Mouse (Mus musculus): ENCODE results near the gene Btbd3.

The Btbd3 gene

DNA sequence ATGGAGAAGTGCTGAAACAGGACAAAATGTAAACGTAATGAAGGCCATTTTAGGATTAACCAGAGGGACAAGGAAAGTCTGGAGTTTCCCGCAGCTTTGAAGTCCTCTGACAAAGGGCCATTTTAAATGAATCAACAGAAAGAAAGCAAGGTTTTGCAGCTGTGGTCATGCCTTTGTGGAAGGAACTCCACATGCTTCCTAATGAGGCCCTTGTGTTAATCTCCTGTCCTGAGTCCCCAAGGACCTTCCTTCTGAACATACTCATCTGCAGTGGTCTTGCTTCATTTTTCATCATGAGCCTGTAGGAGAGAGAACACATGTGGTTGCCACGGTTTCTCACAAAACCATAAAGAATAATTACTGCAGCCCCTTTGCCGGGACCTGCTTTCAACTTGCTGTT, 275.6 kb downstream of the Btbd3 start:
- CTCF ChIA-PET, result no interaction called here

DNA sequence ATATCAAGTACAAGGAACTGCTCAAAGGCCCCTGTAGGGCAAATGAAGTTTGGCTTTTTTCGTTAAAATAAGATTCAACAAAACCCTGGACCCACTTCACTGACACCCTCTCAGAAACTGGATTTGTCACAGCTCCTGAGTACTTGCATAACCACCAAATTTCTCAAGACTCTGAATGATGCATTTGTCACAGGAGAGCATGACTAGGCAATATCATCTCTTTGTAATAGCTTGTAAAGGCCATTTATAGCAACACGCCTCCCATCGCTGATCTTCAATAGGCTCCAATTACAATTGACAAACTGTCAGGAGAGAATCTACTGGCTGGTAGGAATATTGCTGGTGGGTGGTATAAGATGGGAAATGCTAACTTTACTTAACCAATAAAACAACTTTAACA, 283.3 kb downstream of the Btbd3 start:
- CTCF ChIA-PET, result no interaction called here

DNA sequence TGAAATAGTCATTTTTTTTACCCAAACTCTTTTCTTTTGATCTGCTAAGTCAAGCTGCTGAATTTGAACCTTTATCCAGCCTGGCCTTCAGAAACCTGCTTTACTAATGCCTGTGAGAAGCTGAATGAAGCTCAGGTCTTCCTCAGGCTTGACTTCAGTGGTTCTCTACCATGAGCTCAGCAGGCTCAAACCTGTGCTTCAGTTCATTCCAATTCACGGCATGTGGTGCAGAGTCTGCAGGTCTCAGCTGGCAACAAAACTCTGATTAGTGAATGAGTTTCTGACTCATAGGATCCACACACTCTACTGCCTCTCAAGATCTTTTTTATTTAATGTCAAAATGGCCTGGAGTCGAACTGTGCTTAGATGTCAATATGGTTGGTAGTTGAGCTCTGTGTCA, 292.6 kb downstream of the Btbd3 start:
- CTCF ChIA-PET, result no interaction called here

DNA sequence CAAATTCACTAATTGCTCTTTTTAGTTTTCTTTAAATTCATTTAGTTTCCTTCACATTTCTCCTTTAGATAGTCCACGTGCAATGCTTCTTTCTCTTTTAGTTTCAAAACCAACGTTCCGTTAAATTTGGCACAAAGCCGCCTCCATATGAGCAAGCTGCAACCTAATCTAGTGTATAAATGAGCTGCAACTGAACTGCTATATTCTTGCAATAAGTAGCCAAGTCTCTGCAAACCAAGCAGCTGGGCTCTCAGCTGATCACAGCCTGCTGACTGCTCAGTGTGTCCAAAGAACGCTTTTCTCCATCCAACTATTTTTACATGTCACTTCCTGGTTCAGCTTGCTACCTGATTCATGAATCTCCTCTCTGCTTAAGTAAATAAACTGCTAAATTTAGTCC, 295.2 kb downstream of the Btbd3 start:
- CTCF ChIA-PET, result no interaction called here

DNA sequence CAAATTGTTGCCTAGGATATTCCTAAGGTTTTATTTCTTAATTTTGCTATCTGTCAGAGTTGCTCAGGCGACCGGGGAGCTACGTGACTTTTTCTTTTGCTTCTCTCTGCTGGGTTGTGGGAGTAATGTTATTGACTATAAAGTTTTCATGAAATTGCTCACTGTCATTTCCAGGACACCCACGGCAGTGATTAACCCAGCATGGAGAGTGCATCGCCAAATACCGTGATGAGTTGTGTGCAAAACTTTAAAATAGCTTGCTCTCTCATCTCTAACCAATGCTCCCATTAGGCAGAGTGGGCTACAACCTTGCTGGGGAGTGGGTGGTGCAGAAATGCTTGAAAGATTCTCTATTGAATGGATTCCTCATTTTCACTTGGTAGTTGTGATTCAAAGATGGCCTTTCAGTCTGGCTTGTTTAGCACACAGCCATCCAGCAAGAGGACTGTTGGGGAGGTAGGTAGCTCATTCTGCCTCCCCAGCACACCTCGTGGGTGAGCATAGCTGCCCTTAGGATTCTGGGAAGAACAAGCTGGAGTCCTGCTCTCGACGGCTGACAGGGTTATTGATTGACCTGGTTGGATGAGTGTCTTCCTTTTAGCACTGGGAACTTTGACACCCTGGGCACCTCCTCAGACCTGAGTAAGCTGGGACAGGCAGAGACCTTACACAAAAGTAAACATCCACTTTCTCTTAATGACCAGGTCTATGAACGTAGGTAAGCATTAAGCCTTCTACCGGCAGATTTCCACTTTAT, 298.9 kb downstream of the Btbd3 start:
- CTCF ChIA-PET, result no interaction called here

DNA sequence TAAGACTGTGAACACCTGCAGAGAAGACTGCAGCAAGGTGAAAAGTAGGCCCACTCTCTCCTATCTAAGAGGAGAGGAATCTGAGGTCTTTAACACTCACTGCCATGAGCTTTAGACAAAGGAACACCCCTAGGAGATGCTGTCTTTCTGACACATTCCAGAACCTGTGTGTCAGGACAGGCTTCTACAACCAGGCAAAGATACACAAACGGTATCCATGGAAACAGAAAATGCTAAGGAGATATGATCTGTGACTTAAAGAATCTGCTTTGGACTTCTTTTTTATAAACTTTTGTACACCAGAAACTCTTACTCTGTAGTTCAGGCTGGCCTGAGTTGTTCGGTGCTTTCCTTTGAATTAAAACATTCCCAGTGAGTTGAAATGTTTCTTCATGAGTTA, 329.6 kb downstream of the Btbd3 start:
- CTCF ChIA-PET, result no interaction called here

DNA sequence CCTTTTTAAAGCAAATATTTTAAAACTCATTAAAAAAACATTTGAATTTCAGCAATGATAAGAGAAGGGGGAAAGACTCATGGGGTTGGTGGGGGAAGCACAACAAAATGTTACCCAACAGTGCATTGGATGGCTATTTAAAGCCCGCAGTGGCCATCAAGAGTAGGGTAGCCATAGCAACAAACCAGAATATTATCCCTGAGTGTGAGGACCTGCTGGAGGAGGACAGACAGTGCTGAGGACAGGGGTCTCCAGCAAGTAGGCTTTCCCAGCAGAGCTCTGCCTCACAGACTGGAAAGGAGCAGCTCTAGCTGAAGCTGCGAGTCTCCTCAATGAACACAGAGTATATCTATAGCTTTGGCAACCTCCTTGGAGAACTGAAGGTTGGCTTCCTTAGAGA, 331.0 kb downstream of the Btbd3 start:
- CTCF ChIA-PET, result interaction anchor here (0.6 kb wide), 1 partner anchor 500 kb away, joined by 3 read pairs; no protein-coding TSS in a partner anchor

DNA sequence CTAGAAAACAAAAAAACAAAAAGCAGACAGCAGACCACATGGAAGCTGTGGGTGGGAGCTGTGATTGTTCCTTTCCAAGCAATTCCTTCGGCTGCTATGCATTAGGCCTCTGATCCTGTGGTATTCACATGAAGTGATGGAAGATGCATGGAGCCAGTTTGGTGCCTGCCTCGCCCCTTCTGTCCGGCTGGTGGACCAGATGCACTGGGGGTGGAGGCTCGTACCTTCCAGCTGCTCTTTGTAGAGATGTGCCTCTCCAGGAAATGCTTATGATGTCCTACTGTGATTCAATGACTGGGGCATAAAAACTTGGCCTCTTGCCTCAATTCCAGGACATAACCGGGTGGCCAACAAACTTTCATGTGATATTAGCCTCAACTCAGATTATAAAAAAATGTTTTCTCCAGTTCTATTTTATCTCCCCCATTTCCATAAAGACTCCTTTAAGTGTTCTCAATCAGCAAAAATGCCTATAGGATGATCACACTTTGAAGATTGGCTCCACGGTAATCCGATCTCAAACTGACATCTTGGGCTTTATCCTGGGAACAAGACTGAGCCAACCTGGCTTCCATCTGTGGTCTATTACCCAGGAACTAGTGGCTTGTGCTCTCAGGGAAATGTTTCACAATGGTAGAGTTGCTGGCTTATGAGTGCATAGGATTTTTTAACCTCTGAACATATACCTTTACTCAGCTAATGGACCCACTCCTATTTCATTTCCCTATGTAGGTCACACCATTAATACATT, 331.6 kb downstream of the Btbd3 start:
- CTCF ChIA-PET, result no interaction called here

DNA sequence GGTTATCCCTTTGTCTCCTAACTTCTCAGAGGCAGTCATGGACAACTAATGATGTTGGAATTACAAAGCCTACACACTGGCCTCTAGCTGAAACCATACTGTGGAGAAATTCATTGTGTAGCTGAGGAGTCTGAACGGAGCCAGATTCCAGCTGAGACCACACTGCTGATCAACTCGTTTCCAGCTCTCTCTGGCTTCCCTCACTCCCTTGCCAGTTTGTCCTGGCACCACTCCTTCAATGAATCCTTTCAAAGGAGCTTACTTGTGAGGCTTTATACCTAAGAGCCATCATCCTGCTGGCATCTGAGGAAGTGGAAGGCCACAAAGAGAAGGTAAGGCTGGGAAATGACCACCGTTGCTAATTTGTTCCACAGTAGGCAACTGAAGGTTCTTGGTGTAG, 332.7 kb downstream of the Btbd3 start:
- CTCF ChIA-PET, result no interaction called here

DNA sequence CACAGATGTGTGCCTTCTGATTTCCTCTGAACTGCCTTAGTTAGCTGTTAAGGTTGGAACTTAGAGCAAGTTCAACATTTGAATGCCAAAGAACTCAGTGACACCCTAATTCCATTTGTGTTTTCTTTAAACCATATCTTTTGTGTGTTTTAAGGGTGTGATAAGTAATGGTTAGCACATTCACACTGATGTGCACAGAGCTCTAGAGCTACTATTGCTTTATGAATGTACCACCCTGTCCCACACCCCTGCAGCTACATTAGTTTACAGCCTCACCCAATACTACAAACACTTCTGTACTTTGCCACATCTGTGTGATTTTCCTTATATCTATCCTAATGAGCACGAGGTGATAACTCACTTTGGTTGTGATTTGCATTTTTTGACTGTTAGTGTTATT, 333.9 kb downstream of the Btbd3 start:
- CTCF ChIA-PET, result no interaction called here

DNA sequence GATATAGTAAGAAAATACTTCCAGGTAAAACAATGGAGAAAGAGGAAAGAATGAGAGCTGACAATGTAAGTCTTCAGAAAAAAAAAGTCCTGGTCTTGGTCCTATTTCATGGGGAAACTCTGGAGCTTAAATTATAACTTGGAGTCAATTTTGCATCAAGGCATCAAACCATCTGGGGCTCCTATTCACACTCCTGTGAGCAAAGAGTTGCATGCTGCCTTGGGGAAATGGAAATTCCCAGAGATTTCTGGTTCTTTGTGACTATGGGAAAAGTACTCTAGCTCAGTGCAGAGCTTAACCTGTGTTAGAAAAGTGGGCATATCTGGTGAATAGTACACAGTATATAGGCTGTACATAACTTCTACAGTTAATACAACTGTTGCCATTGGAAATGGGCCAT, 356.0 kb downstream of the Btbd3 start:
- CTCF ChIA-PET, result no interaction called here

DNA sequence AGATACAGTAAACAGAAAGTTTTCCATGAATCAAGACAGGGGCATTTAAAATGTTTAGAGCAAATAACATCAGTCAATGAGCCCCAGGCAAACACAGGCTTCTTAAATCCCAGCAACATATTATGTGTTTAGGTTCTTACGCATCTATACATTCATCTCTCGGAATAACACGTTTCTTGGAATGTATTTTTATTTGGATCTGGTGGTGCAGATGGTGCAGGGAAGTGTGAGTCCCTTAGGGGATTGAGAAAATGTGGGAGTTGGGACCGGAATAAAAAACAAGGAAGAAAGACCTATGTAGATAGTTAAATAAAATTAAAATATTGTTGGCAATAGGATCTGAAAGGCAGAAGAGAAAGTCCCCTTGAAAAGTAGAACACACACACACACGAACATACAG, 361.1 kb downstream of the Btbd3 start:
- CTCF ChIA-PET, result no interaction called here
